Mouse (Mus musculus): Measurements from ENCODE around the gene Lrig3. TPM values are rescaled to one million over a fixed set of nuclear protein-coding genes. Genes with fewer than 3 reads are reported as not detected.

Lrig3 gene
- polyA plus RNA-seq, 1 experiment: 8.0 TPM

GRCm38 (mm10) chr10:126003857-126004256 is 37.9 kb downstream of the Lrig3 start:
- Histone ChIP-seq H3K27me3 (ENCODE audit: control insufficient read depth, insufficient read depth, insufficient read length) (no peaks in the 10 kb centered on the region), H3K36me3 (ENCODE audit: control insufficient read depth, insufficient read depth) (peaks cover 56% of the 10 kb centered on the region), H3ac (ENCODE audit: control insufficient read depth, insufficient read length, low read depth) (no peak overlapping the region), H3K4me3 (ENCODE audit: insufficient read depth, poor library complexity, severe bottlenecking) (no peak overlapping the region), H3K79me2 (ENCODE audit: control insufficient read depth, insufficient read depth) (no peaks in the 10 kb centered on the region), H3K79me3 (ENCODE audit: low read depth) (no peaks in the 10 kb centered on the region)
- no peak for TF ChIP-seq FOSL1 (IDR thresholded peaks at IDR 0.05; ENCODE audit: insufficient read depth, low read length, poor library complexity, severe bottlenecking)
- TF ChIP-seq CEBPB (IDR thresholded peaks at IDR 0.05; ENCODE audit: low read depth): no peak
- TF ChIP-seq MAX (IDR thresholded peaks at IDR 0.05): no peak
- no peak for TF ChIP-seq MYOG (IDR thresholded peaks at IDR 0.05; ENCODE audit: control insufficient read depth, extremely low read depth, insufficient read length)
- no peak for TF ChIP-seq USF1 (IDR thresholded peaks at IDR 0.05; ENCODE audit: low read depth)
- no peak for TF ChIP-seq CTCF (IDR thresholded peaks at IDR 0.05; ENCODE audit: control insufficient read depth, insufficient read depth, insufficient read length)
- no peak for TF ChIP-seq MYOD1 (IDR thresholded peaks at IDR 0.05; ENCODE audit: control insufficient read depth, insufficient read length, low read depth)

GRCm38 (mm10) chr10:126013667-126014066 is 47.7 kb downstream of the Lrig3 start:
- H3K27me3 ChIP-seq (ENCODE audit: control insufficient read depth, insufficient read depth, insufficient read length): no peaks in the 10 kb centered on the region
- no peaks in the 10 kb centered on the region for H3K79me2 ChIP-seq (ENCODE audit: control insufficient read depth, insufficient read depth)
- H3ac ChIP-seq (ENCODE audit: control insufficient read depth, insufficient read length, low read depth): no peak overlapping the region
- H3K79me3 ChIP-seq (ENCODE audit: low read depth): no peaks in the 10 kb centered on the region
- TF ChIP-seq CEBPB (IDR thresholded peaks at IDR 0.05; ENCODE audit: low read depth): no peak
- TF ChIP-seq USF1 (IDR thresholded peaks at IDR 0.05; ENCODE audit: low read depth): no peak
- TF ChIP-seq MAX (IDR thresholded peaks at IDR 0.05): no peak
- TF ChIP-seq MYOG (IDR thresholded peaks at IDR 0.05; ENCODE audit: control insufficient read depth, extremely low read depth, insufficient read length): no peak
- no peak for TF ChIP-seq FOSL1 (IDR thresholded peaks at IDR 0.05; ENCODE audit: insufficient read depth, low read length, poor library complexity, severe bottlenecking)
- TF ChIP-seq MYOD1 (IDR thresholded peaks at IDR 0.05; ENCODE audit: control insufficient read depth, insufficient read length, low read depth): no peak
- TF ChIP-seq CTCF (IDR thresholded peaks at IDR 0.05; ENCODE audit: control insufficient read depth, insufficient read depth, insufficient read length): no peak
- no peak overlapping the region for H3K4me3 ChIP-seq (ENCODE audit: insufficient read depth, poor library complexity, severe bottlenecking)
- H3K36me3 ChIP-seq (ENCODE audit: control insufficient read depth, insufficient read depth): peaks cover 86% of the 10 kb centered on the region

- TF ChIP-seq CEBPB (IDR thresholded peaks at IDR 0.05; ENCODE audit: low read depth) (no peak), CTCF (IDR thresholded peaks at IDR 0.05; ENCODE audit: control insufficient read depth, insufficient read depth, insufficient read length) (no peak)
- peaks cover 76% of the 10 kb centered on the region for H3K36me3 ChIP-seq (ENCODE audit: control insufficient read depth, insufficient read depth)
These were observed 48.7 kb downstream of the Lrig3 start for GRCm38 (mm10) chr10:126014673-126015072.

GRCm38 (mm10) chr10:126015644-126016043 is 49.7 kb downstream of the Lrig3 start:
- TF ChIP-seq FOSL1 (IDR thresholded peaks at IDR 0.05; ENCODE audit: insufficient read depth, low read length, poor library complexity, severe bottlenecking): no peak
- no peak for TF ChIP-seq MYOD1 (IDR thresholded peaks at IDR 0.05; ENCODE audit: control insufficient read depth, insufficient read length, low read depth)
- TF ChIP-seq CTCF (IDR thresholded peaks at IDR 0.05; ENCODE audit: control insufficient read depth, insufficient read depth, insufficient read length): no peak
- TF ChIP-seq CEBPB (IDR thresholded peaks at IDR 0.05; ENCODE audit: low read depth): no peak
- no peak for TF ChIP-seq MYOG (IDR thresholded peaks at IDR 0.05; ENCODE audit: control insufficient read depth, extremely low read depth, insufficient read length)
- no peak for TF ChIP-seq USF1 (IDR thresholded peaks at IDR 0.05; ENCODE audit: low read depth)
- TF ChIP-seq MAX (IDR thresholded peaks at IDR 0.05): no peak
- Histone ChIP-seq H3K4me3 (ENCODE audit: insufficient read depth, poor library complexity, severe bottlenecking) (no peak overlapping the region), H3K36me3 (ENCODE audit: control insufficient read depth, insufficient read depth) (peaks cover 66% of the 10 kb centered on the region), H3ac (ENCODE audit: control insufficient read depth, insufficient read length, low read depth) (no peak overlapping the region), H3K27me3 (ENCODE audit: control insufficient read depth, insufficient read depth, insufficient read length) (no peaks in the 10 kb centered on the region), H3K79me2 (ENCODE audit: control insufficient read depth, insufficient read depth) (no peaks in the 10 kb centered on the region), H3K79me3 (ENCODE audit: low read depth) (no peaks in the 10 kb centered on the region)

More at GRCm38 (mm10) chr10:126014673-126015072, 48.7 kb downstream of the Lrig3 start:
- Histone ChIP-seq H3K27me3 (ENCODE audit: control insufficient read depth, insufficient read depth, insufficient read length) (no peaks in the 10 kb centered on the region), H3K79me3 (ENCODE audit: low read depth) (no peaks in the 10 kb centered on the region), H3K4me3 (ENCODE audit: insufficient read depth, poor library complexity, severe bottlenecking) (no peak overlapping the region), H3K79me2 (ENCODE audit: control insufficient read depth, insufficient read depth) (no peaks in the 10 kb centered on the region), H3ac (ENCODE audit: control insufficient read depth, insufficient read length, low read depth) (no peak overlapping the region)

- Histone ChIP-seq H3K36me3 (ENCODE audit: control insufficient read depth, insufficient read depth) (peaks cover 29% of the 10 kb centered on the region), H3K4me3 (ENCODE audit: insufficient read depth, poor library complexity, severe bottlenecking) (no peak overlapping the region), H3K79me2 (ENCODE audit: control insufficient read depth, insufficient read depth) (no peaks in the 10 kb centered on the region), H3ac (ENCODE audit: control insufficient read depth, insufficient read length, low read depth) (no peak overlapping the region), H3K27me3 (ENCODE audit: control insufficient read depth, insufficient read depth, insufficient read length) (no peaks in the 10 kb centered on the region), H3K79me3 (ENCODE audit: low read depth) (no peaks in the 10 kb centered on the region)
- TF ChIP-seq USF1 (IDR thresholded peaks at IDR 0.05; ENCODE audit: low read depth) (no peak), MYOG (IDR thresholded peaks at IDR 0.05; ENCODE audit: control insufficient read depth, extremely low read depth, insufficient read length) (no peak), FOSL1 (IDR thresholded peaks at IDR 0.05; ENCODE audit: insufficient read depth, low read length, poor library complexity, severe bottlenecking) (no peak), CTCF (IDR thresholded peaks at IDR 0.05; ENCODE audit: control insufficient read depth, insufficient read depth, insufficient read length) (no peak)
These were observed 53.5 kb downstream of the Lrig3 start for GRCm38 (mm10) chr10:126019350-126019991.
